Mouse (Mus musculus) stomach, embryonic 16.5 days (tissue): ENCODE data around the gene Asb8. TPM values are rescaled to one million over a fixed set of nuclear protein-coding genes. Genes with fewer than 3 reads are reported as not detected.

Source experiments
- ATAC-seq: fragments of 200-750 bp; cut with Nextera tagmentation; 2 replicates; pipeline ENCODE4 v1.8.0; 2017; ENCODE audit warnings: moderate number of reproducible peaks, moderate TSS enrichment; ENCODE audit not compliant: insufficient read depth, low FRiP score
- H3K27ac ChIP-seq: fragments of 300-500 bp; sonication (generic); 2 replicates; pipeline ENCODE4 v1.5.1; 2014; ENCODE audit warnings: low read length
- H3K27me3 ChIP-seq: fragments of 300-500 bp; sonication (generic); 2 replicates; pipeline ENCODE4 v1.6.1; 2014; ENCODE audit warnings: low read length, control low read depth, mixed read lengths; ENCODE audit not compliant: control insufficient read depth, insufficient read depth
- H3K36me3 ChIP-seq: fragments of 300-500 bp; sonication (generic); 2 replicates; pipeline ENCODE4 v1.6.1; 2014; ENCODE audit warnings: low read length; ENCODE audit not compliant: control insufficient read depth, insufficient read depth
- H3K4me1 ChIP-seq: fragments of 300-500 bp; sonication (generic); 2 replicates; pipeline ENCODE4 v1.6.1; 2014; ENCODE audit warnings: low read length, control low read depth, mixed read lengths; ENCODE audit not compliant: control insufficient read depth, insufficient read depth
- H3K4me2 ChIP-seq: fragments of 300-500 bp; sonication (generic); 2 replicates; pipeline ENCODE4 v1.6.1; 2014; ENCODE audit warnings: low read depth, low read length, mixed read lengths
- H3K4me3 ChIP-seq: fragments of 300-500 bp; sonication (generic); replicated peaks from 2 replicates; pipeline ENCODE4 v1.5.1; 2014; ENCODE audit warnings: mild to moderate bottlenecking, low read length
- H3K9ac ChIP-seq: fragments of 300-500 bp; sonication (generic); 2 replicates; pipeline ENCODE4 v1.6.1; 2014; ENCODE audit warnings: low read length
- H3K9me3 ChIP-seq: fragments of 300-500 bp; sonication (generic); replicated peaks from 2 replicates; pipeline ENCODE4 v1.6.1; 2016; ENCODE audit warnings: low read length, control low read depth; ENCODE audit not compliant: control insufficient read depth
- WGBS: fragments of 180-500 bp; shearing (Covaris S2); extraction: QIAGEN DNeasy Blood & Tissue Kit; methylation state at CpG from one replicate; pipeline ENCODE4 v1.1.7; 2014; 5-methylcytosine and 5-hydroxymethylcytosine counted together
- polyA plus RNA-seq: library from polyadenylated mRNA; unstranded; fragments of >200 nt; fragmentation: Nextera tagmentation; extraction: Ambion mirVana; gene quantifications from 2 replicates; pipeline ENCODE4 v1.2.1, GENCODE M21; 2015

The Asb8 gene
- polyA plus RNA-seq, 1 experiment from 2014 or later, result 46.4 TPM

DNA sequence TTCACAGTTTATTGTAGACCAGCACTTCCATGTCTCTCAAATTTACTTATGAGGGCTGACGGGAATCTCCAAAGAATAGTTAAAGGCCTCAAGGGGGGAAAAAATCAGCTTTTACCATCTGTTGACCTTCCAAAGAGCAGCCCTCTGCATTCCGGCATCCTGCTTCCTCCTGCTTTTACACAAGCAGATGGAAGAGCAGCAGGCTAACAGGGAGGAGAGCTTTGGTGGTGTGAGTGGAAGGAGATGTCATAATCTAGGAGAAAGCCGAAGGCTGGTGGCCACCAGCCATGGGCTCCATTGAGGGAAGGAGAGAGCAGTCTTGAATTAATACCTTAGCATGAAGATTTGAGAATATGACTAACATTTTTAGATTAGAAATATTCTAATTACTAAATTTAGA, 17.1 kb downstream of the Asb8 start:
- ATAC-seq, result no peak
- 73% methylated on average over 3 of the region's 3 CpGs for WGBS

DNA sequence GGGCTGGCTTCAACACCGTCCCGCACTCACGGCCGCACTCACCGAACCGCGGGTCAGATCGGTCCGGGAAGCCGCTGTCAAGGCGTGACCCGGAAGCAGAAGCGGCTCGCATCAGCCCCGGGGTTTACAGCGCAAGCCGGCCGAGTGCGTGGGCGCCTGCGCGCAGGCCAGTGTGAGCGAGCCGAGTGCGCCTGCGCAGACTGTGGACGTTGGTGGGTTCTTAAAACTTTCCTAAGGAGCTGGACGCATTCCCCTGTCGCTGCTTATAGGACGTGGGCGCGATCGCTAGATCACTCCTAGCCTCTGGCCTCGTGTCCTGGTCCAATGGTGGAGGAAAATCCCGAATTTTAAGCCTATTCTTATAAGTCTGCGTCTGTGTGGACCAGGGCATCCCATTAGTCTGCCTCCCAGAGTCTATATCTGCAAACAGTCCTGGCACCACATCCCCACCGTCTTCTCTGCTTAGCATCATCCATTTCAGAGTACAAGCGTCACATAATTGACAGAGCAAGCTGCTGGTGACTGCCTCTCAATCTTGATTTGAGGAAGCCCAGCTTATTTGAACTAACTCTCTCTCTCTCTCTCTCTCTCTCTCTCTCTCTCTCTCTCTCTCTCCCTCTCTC, 19.8 kb downstream of the Asb8 start:
- Histone ChIP-seq H3K9me3 (no peaks in the 10 kb centered on the region), H3K27ac (peak overlapping the region; percentile 77), H3K4me1 (0 out of 2 replicates have a peak, but pooled peaks cover 4% of the 10 kb centered on the region), H3K36me3 (no peaks in the 10 kb centered on the region; the same call in 1 of the 2 replicates), H3K4me3 (peak overlapping the region; percentile 90), H3K9ac (peak overlapping the region; percentile 95), H3K4me2 (peak overlapping the region; percentile 78), H3K27me3 (no peaks in the 10 kb centered on the region)
- ATAC-seq, result peak; percentile 98
- under 1% methylated on average over 38 of the region's 38 CpGs for WGBS

More for the DNA sequence above, 17.1 kb downstream of the Asb8 start:
- Histone ChIP-seq H3K9ac (no peak overlapping the region), H3K27ac (no peak overlapping the region), H3K27me3 (no peaks in the 10 kb centered on the region), H3K36me3 (no peaks in the 10 kb centered on the region), H3K9me3 (no peaks in the 10 kb centered on the region), H3K4me3 (no peak overlapping the region), H3K4me2 (no peak overlapping the region), H3K4me1 (0 out of 2 replicates have a peak, but pooled peaks cover 4% of the 10 kb centered on the region)

DNA sequence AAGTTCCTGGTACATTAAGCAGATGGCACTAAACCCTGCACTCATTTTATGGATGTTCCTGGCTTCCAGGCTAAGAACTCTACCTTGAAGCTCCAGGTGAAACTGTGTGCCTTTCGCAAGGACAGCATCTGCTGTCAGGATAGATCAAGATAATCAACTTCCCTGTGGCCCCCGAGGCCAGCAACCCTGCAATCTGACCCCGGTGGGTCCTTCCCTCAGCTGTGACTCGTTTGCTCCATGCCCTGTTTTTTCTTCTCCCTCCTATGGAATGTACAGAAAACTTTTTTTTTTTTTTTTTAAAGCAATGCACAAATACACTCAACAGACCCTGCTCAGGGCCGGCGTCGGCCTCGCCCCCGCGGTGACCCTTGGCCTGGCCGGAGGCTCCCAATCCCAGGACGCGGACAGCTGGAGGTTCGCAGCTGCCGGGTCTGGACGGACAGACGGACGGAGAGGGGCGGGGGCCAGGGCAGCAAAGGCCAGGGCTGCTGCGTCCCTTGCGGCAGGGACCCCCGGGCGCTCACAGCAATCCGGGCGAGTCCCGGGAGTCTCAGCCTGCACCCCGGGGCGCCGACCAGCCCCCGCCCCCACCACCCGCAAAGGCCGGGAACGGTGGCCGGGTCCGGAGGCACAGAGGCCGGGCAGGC, 20.4 kb downstream of the Asb8 start:
- ATAC-seq, result peak; percentile 74
- Histone ChIP-seq H3K4me2 (peak overlapping the region; percentile 78), H3K9me3 (no peaks in the 10 kb centered on the region), H3K4me1 (0 out of 2 replicates have a peak, but pooled peaks cover 4% of the 10 kb centered on the region), H3K36me3 (no peaks in the 10 kb centered on the region; the same call in 1 of the 2 replicates), H3K4me3 (peak overlapping the region; percentile 90), H3K27ac (peak overlapping the region; percentile 41), H3K27me3 (no peaks in the 10 kb centered on the region), H3K9ac (peak overlapping the region; percentile 95)
- under 1% methylated on average over 36 of the region's 36 CpGs for WGBS

DNA sequence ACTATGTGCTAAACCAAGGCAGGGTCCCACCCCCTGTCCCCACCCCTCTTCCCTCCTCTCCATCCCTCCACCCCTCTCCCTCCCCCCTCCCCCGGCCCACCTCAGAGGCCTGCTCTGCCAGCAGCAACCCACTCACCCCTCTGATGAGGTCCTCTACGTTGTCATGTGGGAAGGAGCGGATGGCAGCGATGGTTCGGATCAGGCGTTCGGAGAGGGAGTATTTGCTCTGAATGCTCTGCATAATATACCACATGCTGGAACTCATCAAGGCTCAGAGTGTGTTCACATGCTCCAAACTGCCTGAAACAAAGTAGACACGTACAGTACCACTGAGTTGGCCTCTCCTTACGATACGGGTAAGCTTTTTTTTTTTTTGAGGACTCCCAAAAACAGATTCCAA, 22.9 kb downstream of the Asb8 start:
- 85% methylated on average over 10 of the region's 10 CpGs for WGBS
- Histone ChIP-seq H3K4me2 (no peak overlapping the region), H3K27ac (no peak overlapping the region), H3K9ac (no peak overlapping the region), H3K4me3 (no peak overlapping the region), H3K9me3 (no peaks in the 10 kb centered on the region), H3K36me3 (no peaks in the 10 kb centered on the region; the same call in 1 of the 2 replicates), H3K4me1 (0 out of 2 replicates have a peak, but pooled peaks cover 4% of the 10 kb centered on the region), H3K27me3 (no peaks in the 10 kb centered on the region)
- ATAC-seq, result no peak

DNA sequence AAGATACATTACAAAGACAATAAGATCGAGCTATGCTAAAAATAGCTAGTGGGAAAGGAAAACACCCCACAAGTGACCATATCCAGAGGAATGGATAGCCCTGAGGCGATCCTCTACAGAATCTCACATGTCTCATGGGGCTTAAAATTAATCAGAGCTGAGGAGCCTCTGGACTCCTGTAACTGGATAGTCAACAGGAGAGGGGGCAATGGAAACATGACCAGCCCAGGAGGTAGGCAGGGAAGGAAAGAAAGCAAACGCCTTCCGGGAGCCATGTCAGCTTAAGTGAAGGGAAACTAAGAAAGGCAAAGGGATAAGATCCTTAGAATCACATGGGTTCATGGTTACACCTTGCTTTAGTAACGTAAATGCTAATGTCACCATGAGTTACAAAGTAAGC, 24.6 kb downstream of the Asb8 start:
- no peak for ATAC-seq
- H3K9me3 ChIP-seq, result no peaks in the 10 kb centered on the region
- WGBS, result 91% methylated on average over 5 of the region's 5 CpGs
- H3K27me3 ChIP-seq, result no peaks in the 10 kb centered on the region
- H3K36me3 ChIP-seq, result peaks cover 4% of the 10 kb centered on the region; the same call in 1 of the 2 replicates
- H3K4me2 ChIP-seq, result no peak overlapping the region
- H3K4me1 ChIP-seq, result 0 out of 2 replicates have a peak, but pooled peaks cover 4% of the 10 kb centered on the region
- no peak overlapping the region for H3K27ac ChIP-seq
- H3K4me3 ChIP-seq, result no peak overlapping the region
- no peak overlapping the region for H3K9ac ChIP-seq

DNA sequence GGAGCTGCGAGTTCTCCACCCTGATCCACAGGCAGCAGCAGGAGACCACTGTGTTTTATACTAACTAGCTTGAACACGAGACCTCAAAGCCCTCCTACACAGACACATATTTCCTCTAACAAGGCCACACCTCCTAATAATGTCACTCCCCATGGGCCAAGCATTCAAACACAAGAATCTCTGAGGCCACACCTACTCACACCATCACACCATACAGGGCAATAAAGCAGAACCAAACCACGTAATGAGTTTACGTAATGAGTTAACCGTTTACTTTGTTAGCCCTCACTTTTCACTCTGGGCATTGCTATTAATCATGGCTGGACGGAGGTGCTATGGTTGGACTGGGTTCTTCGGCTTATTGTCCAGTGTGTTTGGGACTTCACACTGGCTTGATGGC, 25.7 kb downstream of the Asb8 start:
- Histone ChIP-seq H3K36me3 (peaks cover 4% of the 10 kb centered on the region; the same call in 1 of the 2 replicates), H3K27me3 (no peaks in the 10 kb centered on the region), H3K4me2 (no peak overlapping the region), H3K9me3 (no peaks in the 10 kb centered on the region), H3K4me3 (no peak overlapping the region), H3K9ac (no peak overlapping the region), H3K4me1 (0 out of 2 replicates have a peak, but pooled peaks cover 4% of the 10 kb centered on the region), H3K27ac (no peak overlapping the region)
- 55% methylated on average over 7 of the region's 7 CpGs for WGBS
- peak; percentile 69 for ATAC-seq

DNA sequence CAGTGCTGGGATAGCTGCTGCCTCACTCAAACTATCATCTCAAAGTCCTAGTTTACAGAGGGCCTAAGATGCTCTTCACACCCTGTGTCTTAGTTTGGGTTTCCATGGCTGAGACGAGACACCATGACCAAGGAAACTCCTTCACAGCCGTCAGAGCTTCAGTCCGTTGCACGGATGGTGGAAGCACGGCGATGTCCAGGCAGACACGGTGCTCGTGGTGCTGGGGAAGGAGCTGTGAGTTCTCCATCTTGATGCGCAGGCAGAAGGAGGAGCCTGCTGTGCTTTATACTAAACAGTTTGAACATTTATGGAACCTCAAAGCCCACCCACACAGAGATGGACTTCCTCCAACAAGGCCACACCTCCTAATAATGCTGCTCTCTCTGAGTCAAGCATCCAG, 28.6 kb downstream of the Asb8 start:
- Histone ChIP-seq H3K27ac (no peak overlapping the region), H3K9me3 (no peaks in the 10 kb centered on the region), H3K4me3 (no peak overlapping the region), H3K4me1 (no peaks in the 10 kb centered on the region), H3K9ac (no peak overlapping the region), H3K4me2 (no peak overlapping the region), H3K36me3 (peaks cover 7% of the 10 kb centered on the region; the same call in 1 of the 2 replicates), H3K27me3 (no peaks in the 10 kb centered on the region)
- ATAC-seq, result no peak
- WGBS, result 92% methylated on average over 9 of the region's 9 CpGs

DNA sequence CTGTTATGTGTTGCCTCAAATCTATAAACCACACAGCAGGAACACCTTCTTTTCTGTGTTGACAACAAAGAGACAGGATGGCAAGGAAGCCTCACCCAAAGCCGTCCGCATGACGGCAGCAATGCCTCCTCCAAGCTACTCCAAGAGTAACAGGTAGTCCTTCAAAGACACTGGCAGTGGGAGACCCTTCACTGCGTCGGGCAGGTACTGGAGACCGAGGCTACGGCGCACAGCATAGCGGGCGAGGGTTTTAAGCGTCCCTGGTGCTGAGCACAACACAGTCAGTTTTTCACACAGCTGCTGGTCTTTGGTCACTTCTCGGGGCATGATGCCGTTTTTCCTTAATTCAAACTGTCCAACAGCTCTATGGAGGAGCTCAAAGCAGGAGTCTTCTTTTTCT, 29.8 kb downstream of the Asb8 start:
- Histone ChIP-seq H3K36me3 (peaks cover 7% of the 10 kb centered on the region; the same call in 1 of the 2 replicates), H3K4me2 (no peak overlapping the region), H3K27ac (no peak overlapping the region), H3K4me3 (no peak overlapping the region), H3K27me3 (no peaks in the 10 kb centered on the region), H3K9ac (no peak overlapping the region), H3K9me3 (no peaks in the 10 kb centered on the region), H3K4me1 (no peaks in the 10 kb centered on the region)
- no peak for ATAC-seq
- 94% methylated on average over 13 of the region's 13 CpGs for WGBS

DNA sequence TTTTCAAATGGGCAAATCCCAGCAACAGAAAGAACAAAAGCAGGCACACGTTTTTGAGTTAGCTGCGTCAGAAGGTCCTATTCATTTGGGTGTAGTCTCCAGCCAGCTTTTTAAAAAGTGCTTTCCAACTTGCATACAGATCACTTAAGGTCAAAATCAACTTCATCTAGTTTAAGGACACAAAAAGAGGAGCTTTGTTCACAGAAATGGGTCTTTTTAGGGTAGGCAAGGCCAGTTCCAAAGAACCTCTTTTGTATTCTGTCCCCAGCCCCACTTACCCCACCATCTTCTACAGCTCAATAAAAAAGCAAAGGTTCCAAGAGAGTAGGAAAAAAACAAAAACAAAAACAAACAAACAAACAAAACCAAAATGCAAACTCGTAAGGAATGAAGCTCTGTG, 30.8 kb downstream of the Asb8 start:
- Histone ChIP-seq H3K27ac (no peak overlapping the region), H3K4me3 (no peak overlapping the region), H3K4me1 (no peaks in the 10 kb centered on the region), H3K36me3 (peaks cover 7% of the 10 kb centered on the region; the same call in 1 of the 2 replicates), H3K27me3 (no peaks in the 10 kb centered on the region), H3K9me3 (no peaks in the 10 kb centered on the region), H3K4me2 (no peak overlapping the region), H3K9ac (no peak overlapping the region)
- 74% methylated on average over 3 of the region's 3 CpGs for WGBS
- no peak for ATAC-seq
